Mouse (Mus musculus) right cerebral cortex, adult 2 months (tissue): ENCODE measurements at regions not wholly inside any gene's neighbourhood (a gene's known extent, or its start where the extent isn't known, plus 50 kb on each side); places are given as distances from the start of the nearest gene placed in this dataset.

Experiments used
- DNase-seq, 2 experiments: peaks; one replicate each; pipeline ENCODE4 v3.0.0; 2021 to 2022; ENCODE audit warnings: low spot score in 2 of 2

DNA sequence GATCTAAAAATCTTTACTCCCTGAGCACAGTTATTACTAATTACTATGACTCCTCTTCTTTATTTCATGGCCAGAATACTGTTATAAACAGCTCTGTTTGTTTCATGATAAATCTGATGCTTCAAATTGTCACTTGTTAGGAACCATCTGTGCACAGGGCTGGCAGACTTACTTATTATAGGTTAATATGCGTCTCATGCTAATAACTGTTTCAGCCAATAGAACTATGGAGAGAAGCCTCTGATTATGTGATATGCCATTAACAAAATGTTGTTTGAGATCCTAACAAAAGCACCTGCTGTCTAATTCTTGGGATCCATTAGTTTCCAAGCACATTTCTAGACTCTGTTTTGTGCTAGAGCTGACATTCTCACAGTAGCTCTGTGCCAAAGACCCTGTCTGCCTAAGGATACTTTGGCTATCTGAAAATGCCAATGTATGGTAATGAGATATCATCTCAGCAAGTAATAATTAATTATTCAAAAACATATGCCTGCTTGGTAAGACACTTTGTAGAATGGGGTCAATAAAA is 318.1 kb downstream of the Grb14 start:
- DNase-seq, result no peak

DNA sequence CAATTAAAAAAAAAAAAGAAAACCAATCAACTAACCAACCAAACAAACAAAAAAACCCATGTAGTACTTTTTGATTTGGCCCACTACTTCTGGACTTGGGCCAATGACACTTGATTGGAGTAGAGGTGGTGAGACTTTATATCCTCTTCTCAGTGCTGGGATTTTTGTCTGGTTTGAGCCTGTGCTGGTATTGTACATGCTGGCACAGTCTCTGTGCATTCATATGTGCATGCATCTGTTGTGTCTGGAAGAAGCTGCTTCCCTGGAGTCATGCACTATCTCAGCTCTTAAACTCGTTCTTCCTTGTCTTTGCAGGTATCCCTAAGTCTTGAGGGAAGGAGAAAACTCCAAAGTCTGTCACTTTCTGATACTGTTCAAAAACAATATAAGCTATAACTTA is 328.8 kb downstream of the Grb14 start:
- DNase-seq, result no peak

DNA sequence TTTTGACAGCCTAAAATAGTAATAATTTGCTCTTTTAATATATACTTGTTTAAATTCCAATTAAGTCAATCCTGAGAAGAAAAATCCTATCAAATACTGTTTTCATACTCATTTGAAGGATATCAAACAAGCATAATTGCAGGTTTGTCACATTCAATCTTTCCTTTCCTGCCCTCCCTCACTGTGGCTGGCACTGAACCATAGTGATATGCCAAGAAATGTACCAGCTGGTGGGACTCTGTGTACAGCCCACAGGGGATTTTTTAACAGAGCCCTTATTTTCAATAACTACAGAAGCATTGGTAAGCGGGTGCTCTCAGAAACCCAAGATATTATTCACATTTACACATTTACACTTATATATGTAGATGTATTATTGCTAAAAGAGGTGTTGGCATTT is 333.3 kb downstream of the Grb14 start:
- DNase-seq, result no peak

DNA sequence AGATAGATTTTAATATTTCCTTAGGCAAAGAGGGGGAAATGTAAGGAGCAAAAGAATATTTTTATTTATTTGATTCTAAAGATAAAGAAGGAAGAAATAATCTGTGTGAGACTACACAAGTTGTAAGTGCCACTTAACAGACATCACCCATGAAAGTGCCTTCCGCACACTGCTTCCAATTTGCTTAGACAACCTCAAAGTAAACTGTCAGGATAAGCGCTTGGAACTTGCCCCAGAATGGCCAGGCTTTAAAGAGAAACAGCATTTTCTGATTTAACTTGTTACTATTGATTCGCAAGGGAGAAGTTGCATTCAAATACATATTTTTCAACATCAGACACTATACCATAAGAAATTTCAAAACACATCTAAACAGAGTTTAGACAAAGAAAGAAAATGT is 333.8 kb downstream of the Grb14 start:
- DNase-seq, result no peak

DNA sequence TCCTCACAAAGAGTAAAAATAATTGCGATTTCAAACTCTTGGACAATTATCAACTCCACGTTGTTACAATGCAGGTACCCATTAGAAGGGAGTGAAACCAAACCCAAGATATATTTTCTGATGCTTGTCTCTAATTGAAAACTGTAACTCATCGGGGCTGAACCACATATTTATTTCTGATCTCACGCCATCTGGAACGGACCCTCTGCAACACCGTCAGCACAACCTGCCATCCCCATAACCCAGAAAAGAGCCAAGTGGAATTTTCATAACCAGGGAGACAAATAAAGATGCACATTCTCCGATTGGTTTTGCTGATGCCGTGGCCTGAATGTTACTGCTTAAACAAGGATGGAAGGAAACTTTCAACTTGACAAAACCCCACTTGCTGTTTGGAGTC is 338.0 kb downstream of the Grb14 start:
- no peak for DNase-seq

DNA sequence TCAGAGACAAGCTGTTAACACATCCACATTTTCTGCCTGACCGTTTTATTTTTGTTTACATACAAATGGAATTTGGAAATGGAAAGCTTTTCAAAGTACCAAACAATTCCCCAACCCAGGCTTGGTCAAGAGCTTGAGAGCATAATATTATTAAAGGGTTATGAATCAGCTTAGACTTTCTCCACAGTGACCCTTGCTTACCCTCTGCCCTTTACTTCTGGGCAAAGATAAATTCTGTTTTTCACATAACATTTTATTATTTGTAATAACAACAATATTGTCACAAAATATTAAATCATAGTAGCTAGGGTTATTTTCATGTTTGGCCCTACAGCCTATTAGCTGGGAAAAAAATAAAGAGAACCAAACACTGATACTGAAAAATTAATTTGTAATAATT is 375.2 kb downstream of the Grb14 start:
- no peak for DNase-seq

DNA sequence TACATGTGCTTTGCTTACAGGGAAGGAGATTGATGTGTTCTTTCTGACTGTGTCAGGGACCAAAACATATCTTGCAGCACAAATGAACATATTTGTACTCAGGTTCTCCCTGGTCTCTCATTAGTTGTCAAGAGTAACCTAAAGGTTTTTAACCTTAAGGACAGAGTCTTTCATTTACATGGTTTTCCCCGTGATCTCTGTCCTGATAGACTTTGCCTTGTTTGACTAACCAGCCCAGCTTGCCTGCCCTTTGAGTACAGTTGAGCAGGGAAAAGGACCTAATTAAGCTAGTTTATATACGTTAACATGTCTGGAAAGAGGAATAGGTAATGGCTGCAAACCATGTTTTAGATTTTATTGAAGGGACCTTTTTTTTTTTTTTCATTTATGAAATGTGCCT is 407.9 kb downstream of the Grb14 start:
- DNase-seq, result no peak

DNA sequence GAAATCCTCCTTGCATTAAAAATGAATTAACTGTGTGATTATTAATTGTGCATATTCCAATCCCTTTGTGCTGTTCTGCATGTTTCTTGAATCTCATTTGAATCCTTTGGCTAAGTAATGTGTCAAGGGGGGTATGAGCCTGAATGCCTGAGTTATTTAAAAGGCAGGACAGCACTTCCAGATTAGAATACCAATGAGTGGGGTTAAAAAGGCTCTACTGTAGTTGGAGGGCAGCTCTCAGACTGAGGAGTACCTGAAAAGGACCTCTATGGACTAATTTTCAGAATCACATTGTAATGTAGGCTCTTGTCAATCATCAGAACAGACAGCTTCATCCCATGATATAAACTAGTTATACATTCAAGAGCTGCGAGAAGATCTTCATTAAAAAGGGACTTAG is 417.9 kb downstream of the Grb14 start:
- no peak for DNase-seq

DNA sequence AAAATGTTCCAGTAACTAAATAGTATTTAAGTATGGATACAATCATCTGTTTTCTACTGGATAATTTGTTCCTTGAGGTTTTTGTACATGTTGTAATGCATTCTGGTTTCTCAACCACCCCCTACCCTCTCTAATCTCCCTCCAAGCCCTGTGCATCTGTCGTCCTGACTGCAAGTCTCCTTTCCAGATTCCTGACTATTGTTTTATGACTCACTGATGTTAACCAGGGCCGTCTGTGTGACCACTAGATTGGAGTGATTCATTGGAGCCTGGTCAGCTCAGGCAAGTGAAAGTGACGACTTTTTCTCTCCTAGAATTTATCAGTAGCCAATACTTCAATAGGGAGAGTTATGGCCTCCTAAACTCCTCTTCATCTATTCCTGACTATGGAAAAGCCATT is 442.5 kb downstream of the Grb14 start:
- no peak for DNase-seq

DNA sequence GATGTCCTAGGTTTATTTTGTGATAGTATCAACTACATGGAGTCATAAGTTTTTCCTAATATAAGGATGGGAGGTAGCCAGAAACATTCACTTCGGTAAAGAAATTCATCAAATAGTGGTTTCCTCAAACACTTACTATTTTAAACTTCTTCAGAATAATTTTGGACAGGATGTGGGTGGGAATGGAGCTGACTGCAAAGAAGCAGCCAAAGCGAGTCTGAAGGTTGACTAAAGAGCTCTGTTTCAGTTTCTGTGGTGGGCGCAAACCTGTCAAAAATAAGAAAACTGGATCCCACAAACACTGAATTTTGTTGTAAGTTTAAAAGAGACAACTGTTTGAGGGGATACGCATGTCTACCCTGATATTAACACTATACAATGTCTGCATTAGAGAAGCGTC is 438.2 kb upstream of the Fign start:
- peak in 1 of 2 experiments; percentile 4 for DNase-seq

DNA sequence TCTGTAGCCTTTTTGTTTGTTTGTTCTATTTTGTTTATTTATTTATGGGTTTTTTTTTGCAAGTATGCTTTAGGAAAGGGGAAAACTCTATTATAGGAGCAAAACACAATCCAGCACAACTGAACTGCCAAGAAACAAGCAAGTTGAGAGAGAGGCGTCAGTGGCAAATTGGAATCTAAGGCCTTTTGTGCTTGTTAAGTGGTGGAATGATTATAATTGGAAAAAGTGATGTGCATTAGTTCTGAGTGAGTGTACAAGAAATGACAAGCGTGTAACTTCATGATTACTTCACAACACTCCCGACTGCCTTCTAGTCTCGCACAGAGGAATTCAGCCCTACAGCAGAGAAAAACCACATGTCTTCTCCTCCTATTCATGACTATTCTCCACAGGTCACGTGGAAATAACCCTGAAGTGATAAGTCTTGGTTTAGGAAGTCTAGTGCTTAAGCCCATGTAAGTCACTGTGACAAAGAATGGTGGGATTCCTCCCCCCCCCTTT is 437.6 kb upstream of the Fign start:
- DNase-seq, result no peak

DNA sequence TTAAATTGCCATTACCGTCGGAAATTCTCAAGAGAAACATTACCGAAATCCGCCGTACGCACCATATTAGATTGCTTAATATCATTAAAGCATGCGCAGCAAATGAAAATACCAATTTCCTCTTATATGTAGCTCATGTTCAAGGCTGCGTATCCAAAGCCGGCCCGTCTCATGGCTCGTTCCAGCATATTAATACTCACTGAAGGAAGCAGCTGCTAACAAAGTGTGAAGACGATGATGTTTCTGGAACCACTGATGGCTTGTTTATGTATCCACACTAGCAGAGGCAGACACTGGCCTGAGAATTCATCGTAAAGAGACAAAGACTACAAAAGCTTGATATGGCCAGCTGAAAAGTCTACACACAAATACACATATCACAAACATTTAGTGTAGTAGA is 437.0 kb upstream of the Fign start:
- no peak for DNase-seq

DNA sequence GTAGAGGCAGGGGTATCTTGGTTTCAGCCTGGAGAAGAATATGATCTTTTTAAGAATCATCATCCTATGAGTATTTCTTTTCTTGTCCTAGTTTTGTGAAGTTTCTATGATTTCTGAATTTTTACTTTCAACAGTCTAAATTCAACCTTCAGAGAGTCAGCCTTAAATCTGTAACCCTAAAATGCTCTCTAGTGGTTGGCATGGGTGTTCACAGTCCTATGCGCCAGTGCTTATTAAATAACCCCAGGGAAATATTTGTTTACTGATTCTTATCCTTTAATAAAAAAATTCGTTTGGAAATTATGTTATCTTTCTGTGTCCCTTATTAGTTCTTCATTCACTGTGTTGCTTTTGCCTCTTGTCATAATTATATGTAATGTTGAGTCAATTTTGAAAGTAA is 436.5 kb upstream of the Fign start:
- DNase-seq, result no peak

DNA sequence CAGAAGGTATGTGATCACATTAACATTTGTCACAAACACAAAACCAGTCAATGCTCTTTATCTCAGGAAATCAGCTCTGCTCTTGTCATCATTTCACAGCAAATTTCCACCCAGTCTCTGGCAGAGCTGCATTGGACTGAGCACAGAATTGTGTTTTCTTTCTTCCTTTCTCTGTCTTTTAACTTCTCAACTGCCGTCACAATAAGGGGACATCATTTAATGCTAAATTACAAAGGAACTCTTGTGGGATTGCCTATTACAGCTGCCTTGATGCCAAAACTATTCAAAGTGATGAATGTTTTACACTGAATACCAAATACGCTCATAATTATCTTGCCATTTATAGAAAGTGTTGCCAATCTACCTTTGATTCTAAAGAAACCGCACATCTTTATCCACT is 424.9 kb upstream of the Fign start:
- DNase-seq, result no peak

DNA sequence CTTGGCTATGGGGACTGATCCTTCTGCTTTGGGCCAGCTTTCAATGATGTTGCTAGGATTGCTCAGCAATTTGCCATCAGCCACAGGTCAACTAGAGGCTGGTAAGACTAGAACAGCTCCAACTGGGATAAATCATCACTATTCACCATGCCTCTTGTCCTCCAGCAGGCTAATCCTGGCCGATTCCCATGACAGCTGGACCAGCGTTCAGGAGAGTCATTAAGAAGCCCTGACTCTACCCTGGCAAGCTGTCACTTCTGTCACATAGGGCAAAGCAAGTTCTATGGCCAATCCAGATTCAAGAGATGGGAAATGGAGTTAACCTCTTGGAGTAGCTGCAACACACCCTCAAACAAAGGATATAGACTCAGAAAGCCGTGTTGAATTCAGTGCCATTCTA is 424.4 kb upstream of the Fign start:
- no peak for DNase-seq

DNA sequence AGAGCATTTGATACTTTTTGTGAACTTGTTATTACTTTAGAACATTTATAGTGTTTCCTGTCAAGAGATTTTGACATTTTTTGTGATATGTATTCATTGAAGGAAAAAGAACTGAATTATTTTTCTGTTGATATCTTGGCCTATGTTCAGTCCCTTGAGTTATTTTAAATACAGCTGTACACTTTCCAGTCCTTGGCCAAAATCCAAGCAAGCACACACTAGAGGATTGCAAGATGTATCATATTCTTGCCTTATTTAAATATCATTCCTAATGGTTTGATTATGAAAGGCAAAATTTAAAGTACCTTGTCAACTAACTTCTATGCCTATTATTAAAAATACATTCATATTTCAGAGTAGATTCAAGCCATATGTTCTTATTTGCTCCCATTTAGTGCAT is 397.9 kb upstream of the Fign start:
- no peak for DNase-seq

DNA sequence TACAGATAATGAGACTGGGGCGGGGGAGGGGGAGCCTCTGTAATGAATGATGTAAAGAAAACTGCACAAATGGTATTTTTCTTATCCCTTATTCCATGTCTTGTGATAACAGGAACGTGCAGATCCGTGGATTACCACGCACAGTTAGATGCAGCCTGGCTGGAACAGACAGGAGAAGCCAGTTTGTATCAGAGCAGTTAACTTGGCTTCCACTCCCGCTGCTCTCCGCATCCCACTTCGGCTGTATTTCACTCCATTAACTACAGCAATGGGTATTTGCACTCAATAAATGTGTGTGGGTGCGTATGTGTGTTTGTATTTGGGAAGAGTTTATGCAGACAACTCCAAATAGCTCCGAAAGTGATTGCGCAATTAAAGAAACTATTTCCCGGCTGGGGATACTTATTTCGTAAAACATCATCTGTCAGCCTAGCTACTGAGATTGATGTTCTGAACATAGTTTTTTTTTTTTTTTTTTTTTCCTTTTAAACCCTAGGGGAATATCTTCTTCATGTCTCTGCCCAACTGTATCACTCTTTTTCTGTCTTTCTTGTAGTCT is 368.7 kb upstream of the Fign start:
- DNase-seq, result no peak

DNA sequence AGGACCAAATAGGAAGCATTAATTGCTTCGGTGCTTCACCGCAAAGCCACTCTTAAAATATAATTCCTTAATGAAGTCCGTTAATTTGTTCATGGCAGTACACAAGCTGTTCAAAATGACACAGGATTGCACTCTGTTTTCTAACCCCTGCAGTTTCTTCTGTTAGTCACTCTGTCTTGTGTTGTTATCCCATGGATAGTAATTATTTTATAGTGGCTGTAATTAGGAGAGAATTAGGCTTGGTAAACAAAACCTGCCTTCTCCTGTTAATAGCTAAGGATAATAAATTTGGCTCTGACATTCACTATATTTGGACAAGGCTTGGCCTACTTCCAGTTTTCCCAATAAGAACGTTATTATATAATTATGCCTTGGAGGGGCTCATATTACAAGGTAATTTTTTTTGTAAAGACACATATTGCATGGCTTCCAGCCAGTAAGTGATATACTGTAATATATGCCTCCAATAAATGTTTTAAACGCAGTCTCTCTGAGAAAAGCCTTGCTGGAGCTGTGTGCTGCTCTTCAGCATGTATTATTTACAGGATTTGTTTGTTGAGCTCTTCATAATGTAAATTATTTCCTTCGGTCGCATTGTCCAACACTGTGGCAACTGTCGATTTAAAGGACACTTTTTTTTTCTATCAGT is 364.8 kb upstream of the Fign start:
- DNase-seq, result no peak

DNA sequence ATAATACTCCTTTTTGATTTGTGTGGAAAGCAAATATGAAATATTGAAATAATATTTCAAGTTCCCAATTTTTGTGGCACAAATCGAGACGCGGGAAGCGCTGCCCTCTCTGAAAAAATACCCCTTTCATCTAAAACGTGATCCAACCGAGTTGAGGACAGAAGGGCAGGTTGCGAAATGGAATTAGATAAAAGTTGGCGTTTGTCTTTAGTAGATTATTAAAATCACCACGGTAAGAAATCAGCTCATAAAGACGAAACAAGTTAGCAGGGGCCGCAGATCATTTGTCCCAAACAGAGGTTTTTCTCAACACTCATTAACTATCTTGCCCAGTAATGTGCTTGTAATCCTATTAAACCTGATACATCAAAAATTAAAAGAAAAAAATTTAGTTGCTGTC is 364.2 kb upstream of the Fign start:
- no peak for DNase-seq

DNA sequence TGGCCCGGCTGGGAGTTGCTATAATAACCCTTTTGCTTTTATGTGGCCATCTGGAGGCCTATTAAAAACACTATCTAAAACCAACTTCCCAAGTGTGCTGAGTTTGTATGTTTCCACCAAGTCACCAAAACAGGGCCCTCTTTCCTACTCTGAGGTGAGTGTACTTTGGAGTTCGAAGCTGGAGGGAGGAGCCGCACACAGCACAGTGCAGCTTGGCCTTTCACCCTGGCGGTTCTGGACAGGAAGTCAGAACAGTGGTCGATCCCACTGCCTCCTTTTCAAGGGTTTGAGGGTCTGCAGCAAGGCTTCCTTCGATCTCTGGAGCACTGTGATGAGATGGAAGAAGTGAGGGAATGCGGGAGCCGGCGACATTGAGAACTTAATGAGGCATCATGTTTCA is 363.8 kb upstream of the Fign start:
- DNase-seq, result no peak

DNA sequence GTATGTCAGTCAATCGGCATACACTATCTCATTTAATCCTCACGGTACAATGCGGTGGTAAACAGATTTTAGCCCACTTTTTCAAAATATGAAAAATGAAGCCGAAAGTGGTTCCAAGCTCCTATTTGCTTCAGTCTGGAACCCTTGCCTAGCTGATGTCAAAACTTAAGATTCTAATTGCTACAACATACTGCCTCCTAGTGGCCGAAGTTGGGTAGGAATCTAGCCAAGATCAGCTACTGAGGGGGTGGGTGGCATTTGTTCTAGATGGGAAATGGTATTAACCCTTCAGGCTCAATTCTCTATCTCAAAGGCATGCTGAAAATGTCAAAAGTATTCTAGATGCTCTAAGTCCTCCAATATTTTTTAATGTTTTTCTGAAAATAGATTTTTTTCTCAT is 360.3 kb upstream of the Fign start:
- peak; percentile 9 to 18 for DNase-seq

DNA sequence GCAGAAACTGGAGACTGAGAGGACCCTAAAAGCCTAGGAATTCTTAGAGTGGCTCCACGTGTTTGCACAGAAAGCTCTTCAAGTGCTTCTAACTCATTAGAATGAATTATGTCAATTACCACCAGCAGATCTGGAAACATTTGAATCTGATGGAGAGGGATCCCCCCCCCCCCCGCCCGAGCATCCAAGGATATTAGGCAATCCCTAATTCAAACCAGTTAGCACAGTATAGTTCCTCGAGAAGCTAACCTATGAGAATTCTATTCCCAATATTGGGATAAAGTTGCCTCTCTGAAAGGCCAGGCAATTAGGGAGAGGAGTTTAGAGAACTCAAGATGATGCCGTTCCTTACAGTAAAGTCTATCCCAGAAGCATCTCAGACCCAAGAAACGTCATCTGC is 354.9 kb upstream of the Fign start:
- DNase-seq, result no peak

DNA sequence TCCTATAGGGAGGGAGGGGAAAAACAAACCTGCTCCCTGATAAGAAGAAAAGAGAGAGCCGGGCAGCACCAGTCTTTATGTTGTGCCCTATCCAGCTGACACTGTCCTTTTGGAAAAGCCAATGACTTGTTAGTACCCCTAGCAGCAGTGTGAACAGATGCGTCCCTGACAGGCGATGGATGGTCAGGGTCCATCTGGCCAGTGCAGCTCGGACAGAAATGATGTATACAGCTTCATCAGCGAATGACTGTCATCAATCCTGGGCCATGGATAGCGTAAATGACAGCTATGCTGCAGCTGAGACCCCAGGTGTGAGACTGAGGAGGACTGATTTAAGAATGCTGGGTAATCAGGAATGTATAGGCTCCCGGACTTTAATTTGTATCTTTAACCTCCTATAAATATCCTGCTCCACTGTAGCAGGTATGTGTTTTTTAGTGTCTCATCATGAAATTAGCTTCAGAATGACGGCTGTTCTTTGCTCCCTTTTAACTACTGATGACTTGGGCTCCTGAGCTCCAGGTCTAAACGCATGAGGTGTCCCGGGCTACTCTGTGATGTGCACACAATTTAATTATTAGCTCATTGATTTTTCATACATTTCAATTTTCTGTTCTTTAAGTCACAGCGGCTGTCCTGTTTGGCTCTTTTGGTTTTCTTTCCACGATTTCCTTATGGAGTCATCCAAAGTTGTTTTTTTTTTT is 353.9 kb upstream of the Fign start:
- no peak for DNase-seq
